Mouse (Mus musculus): Measurements from ENCODE around the gene Oit3.

GRCm38 (mm10) chr10:59410264-59410663 lies 31.3 kb downstream of the Oit3 start:
- TF ChIP-seq CTCF (IDR thresholded peaks at IDR 0.05; ENCODE audit: extremely low read depth, insufficient read depth, low read length) = no peak
- no peak for TF ChIP-seq POLR2A (IDR thresholded peaks at IDR 0.05; ENCODE audit: extremely low read depth, insufficient read depth, low read length)
